Mouse (Mus musculus) bone marrow, adult 2 months (tissue): ENCODE data around the gene Nfkbil1.

Experiments used
- CTCF ChIP-seq: fragments of 200-500 bp; IDR thresholded peaks from 2 replicates; pipeline ENCODE4 v1.5.1; 2011; ENCODE audit warnings: low read length, control low read depth; ENCODE audit not compliant: control insufficient read depth, insufficient read depth
- POLR2A ChIP-seq: fragments of 200-500 bp; IDR thresholded peaks from 2 replicates; pipeline ENCODE4 v1.6.1; 2011; ENCODE audit warnings: low read depth, mild to moderate bottlenecking, control low read depth, low read length, borderline replicate concordance; ENCODE audit not compliant: control insufficient read depth

DNA sequence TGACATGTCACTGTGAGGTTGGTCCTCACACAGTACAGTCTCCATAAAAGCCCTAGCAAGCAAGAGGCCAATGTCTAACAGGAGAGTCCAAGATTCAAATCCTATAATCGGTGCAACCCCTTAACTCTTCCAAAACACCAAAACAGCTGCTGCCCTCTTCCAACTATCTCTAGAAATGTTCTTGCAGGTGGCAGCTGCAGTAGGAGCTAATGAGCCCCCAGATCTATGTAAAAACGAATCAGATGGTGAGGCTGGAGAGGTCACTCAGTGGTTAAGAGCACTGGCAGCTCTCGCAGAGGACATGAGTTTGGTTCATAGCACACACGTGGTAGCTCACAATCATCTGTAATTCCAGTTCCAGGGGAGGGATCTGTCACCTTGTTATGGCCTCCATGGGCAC lies 20.1 kb upstream of the Nfkbil1 start:
- TF ChIP-seq CTCF, result no peak
- TF ChIP-seq POLR2A, result no peak
